Mouse (Mus musculus): ENCODE results near the gene Il23a. TPM values are rescaled to one million over a fixed set of nuclear protein-coding genes. Genes with fewer than 3 reads are reported as not detected.

Il23a gene
- total and polyA plus RNA-seq, 3 experiments, result 0.32 to 3.6 (median 0.49) TPM

- TF ChIP-seq MXI1 (IDR thresholded peaks at IDR 0.05; ENCODE audit: low read depth, low read length), result peak; percentile 68
- TF ChIP-seq ELF1 (IDR thresholded peaks at IDR 0.05; ENCODE audit: low read depth, low read length), result peak; percentile 61
- TF ChIP-seq BHLHE40 (IDR thresholded peaks at IDR 0.05; ENCODE audit: low read depth, low read length), result no peak
- TF ChIP-seq POLR2AphosphoS2 (IDR thresholded peaks at IDR 0.05; ENCODE audit: low read depth, low read length), result peak; percentile 71; the same call in 1 of the 2 replicates
- TF ChIP-seq MAZ (IDR thresholded peaks at IDR 0.05; ENCODE audit: low read depth, low read length), result peak; percentile 83; the same call in 1 of the 2 replicates
- no peak; the same call in 1 of the 2 replicates for TF ChIP-seq GABPA (IDR thresholded peaks at IDR 0.05; ENCODE audit: insufficient replicate concordance, low read depth, low read length)
- peak; percentile 93 for TF ChIP-seq POLR2A (IDR thresholded peaks at IDR 0.05; ENCODE audit: low read depth, low read length)
- peak; percentile 88 for TF ChIP-seq NELFE (IDR thresholded peaks at IDR 0.05; ENCODE audit: low read depth, low read length)
- peak; percentile 1; the same call in 1 of the 2 replicates for TF ChIP-seq JUN (IDR thresholded peaks at IDR 0.05; ENCODE audit: insufficient read depth, low read depth, low read length)
- peak; percentile 4; the same call in 1 of the 2 replicates for TF ChIP-seq ZNF384 (IDR thresholded peaks at IDR 0.05; ENCODE audit: low read depth, low read length)
- TF ChIP-seq ZC3H11A (IDR thresholded peaks at IDR 0.05; ENCODE audit: low read depth, low read length), result no peak
- TF ChIP-seq CTCF (conservative IDR thresholded peaks at IDR 0.05 in 1 of 2, IDR thresholded peaks at IDR 0.05 in 1 of 2; ENCODE audit: low read depth in 2 of 2, low read length in 2 of 2), result no peak
Measured at GRCm38 (mm10) chr10:128303126-128304021, 4.8 kb upstream of the Il23a start, which contains the start of gene Pan2 (continued).

- Histone ChIP-seq H3K9me3 (replicated peaks; ENCODE audit: low read length) (no peaks in the 10 kb centered on the region), H3K9ac (ENCODE audit: insufficient read depth, low read depth) (peak overlapping the region; percentile 98), H3K4me2 (ENCODE audit: insufficient read depth, low read depth, poor library complexity, severe bottlenecking) (peak overlapping the region; percentile 97), H3K36me3 (replicated peaks in 1 of 2; ENCODE audit: control insufficient read depth in 1 of 2, insufficient read depth in 1 of 2, low read length in 1 of 2) (peaks cover 3 to 14% of the 10 kb centered on the region in 2 experiments), H3K4me3 (replicated peaks in 1 of 3; ENCODE audit: low read depth in 2 of 3, low read length in 2 of 3, poor library complexity in 1 of 3) (peak overlapping the region; percentile 70 to 95 (median 80)), H3K4me1 (ENCODE audit: control insufficient read depth in 1 of 2, insufficient read depth in 2 of 2) (peaks cover 15 to 45% of the 10 kb centered on the region in 2 experiments), H3K27me3 (replicated peaks) (no peaks in the 10 kb centered on the region), H3K27ac (ENCODE audit: insufficient read depth, low read depth) (peak overlapping the region; percentile 58), H3K79me2 (replicated peaks; ENCODE audit: control insufficient read depth, extremely low read depth, insufficient read depth, poor library complexity, severe bottlenecking) (no peaks in the 10 kb centered on the region; the same call in 1 of the 2 replicates)
- TF ChIP-seq ZC3H11A (IDR thresholded peaks at IDR 0.05; ENCODE audit: low read depth, low read length) (no peak), ETS1 (conservative IDR thresholded peaks at IDR 0.05; ENCODE audit: low read depth, low read length) (no peak), HCFC1 (IDR thresholded peaks at IDR 0.05; ENCODE audit: low read depth, low read length) (no peak), POLR2AphosphoS2 (IDR thresholded peaks at IDR 0.05; ENCODE audit: low read depth, low read length) (no peak), JUN (IDR thresholded peaks at IDR 0.05; ENCODE audit: insufficient read depth, low read depth, low read length) (0 out of 2 replicates have a peak, but pooled peaks have one; percentile 18), CTCF (conservative IDR thresholded peaks at IDR 0.05 in 1 of 2, IDR thresholded peaks at IDR 0.05 in 1 of 2; ENCODE audit: low read depth in 2 of 2, low read length in 2 of 2) (no peak), EP300 (IDR thresholded peaks at IDR 0.05; ENCODE audit: low read length) (no peak), RCOR1 (conservative IDR thresholded peaks at IDR 0.05; ENCODE audit: low read depth, low read length) (peak; percentile 81)
- dilution Hi-C loops (cut with MboI; ENCODE audit: extremely low pct_ligation_motif_present, extremely low pct_unique_long_range_greater_than_20kb, low sequenced_read_pairs), result no loop called here
- no peak for DNase-seq (ENCODE audit: extremely low read depth)
- in situ Hi-C loops (cut with MboI; ENCODE audit: low pct_ligation_motif_present, low pct_unique_long_range_greater_than_20kb, low sequenced_read_pairs), result no loop called here
Measured at GRCm38 (mm10) chr10:128302785-128303125, 4.2 kb upstream of the Il23a start.
